ENCODE assay signal across 28 mouse cellular contexts in the genomic region with DNA sequence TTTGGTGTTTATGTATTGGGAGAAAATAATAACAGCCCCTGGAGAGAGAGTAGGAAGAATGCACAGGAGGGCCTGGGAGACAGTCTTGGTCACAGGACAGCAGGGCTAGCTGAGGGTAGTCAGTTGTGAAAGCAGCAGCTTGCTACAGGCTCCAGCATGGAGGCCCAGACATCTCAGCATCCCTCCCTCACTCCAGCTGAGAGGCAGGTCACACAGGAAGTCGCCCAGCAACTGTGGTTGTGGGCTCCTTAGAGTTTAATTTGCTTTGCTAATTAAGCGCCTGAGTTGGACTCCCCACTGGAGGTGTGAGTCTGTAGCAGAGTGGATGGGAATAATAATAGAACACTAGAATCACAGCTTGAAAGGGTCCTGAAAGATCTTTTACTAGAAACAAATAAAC.
DNase-seq lines count a peak whose midpoint lies in the region; ATAC-seq lines count a peak whose summit lies in the region.
"Had no signal": no experiment of that assay in that cellular context is flagged by ENCODE, and none has a peak within 500 bp of the region (broad histone marks: within the 10 kb centered on the region; RNA-seq: fewer than 3 reads in every experiment).

No protein-coding gene starts in this region.

- H3K36me3 ChIP-seq in limb, embryonic 11.5 days (ENCODE audit: control insufficient read depth, insufficient read depth, low read length), result no peaks in the 10 kb centered on the region
- H3K36me3 ChIP-seq in limb, embryonic 10.5 days, result no peaks in the 10 kb centered on the region
- H3K36me3 ChIP-seq in forebrain, embryonic 15.5 days, result no peaks in the 10 kb centered on the region
- H3K36me3 ChIP-seq: embryonic facial prominence, embryonic 13.5 days; heart, embryonic 10.5 days; heart, embryonic 15.5 days; kidney, embryonic 15.5 days; stomach, embryonic 15.5 days had no signal

- H3K9me3 ChIP-seq in limb, embryonic 11.5 days (ENCODE audit: control insufficient read depth, low read length), result no peaks in the 10 kb centered on the region
- H3K9me3 ChIP-seq in limb, embryonic 10.5 days (replicated peaks), result no peaks in the 10 kb centered on the region
- H3K9me3 ChIP-seq in forebrain, embryonic 15.5 days, result no peaks in the 10 kb centered on the region
- H3K9me3 ChIP-seq: embryonic facial prominence, embryonic 13.5 days; heart, embryonic 10.5 days; heart, embryonic 15.5 days; kidney, embryonic 15.5 days; stomach, embryonic 15.5 days had no signal

- no peak for ATAC-seq in limb, embryonic 11.5 days (ENCODE audit: insufficient number of reproducible peaks, low FRiP score, low TSS enrichment, low read depth)
- ATAC-seq in forebrain, embryonic 15.5 days (replicated peaks), result peak; percentile 61
- no peak for ATAC-seq in inflammation-experienced regulatory T-cells, adult 6 months
- ATAC-seq: CD4-positive, CD25-positive, alpha-beta regulatory T cell, adult 4 months had no signal

- no peak overlapping the region for H3K27ac ChIP-seq in limb, embryonic 11.5 days (replicated peaks; ENCODE audit: low read depth, low read length)
- no peak overlapping the region for H3K27ac ChIP-seq in limb, embryonic 10.5 days
- no peak overlapping the region for H3K27ac ChIP-seq in forebrain, embryonic 15.5 days (replicated peaks)
- H3K27ac ChIP-seq: embryonic facial prominence, embryonic 13.5 days; heart, embryonic 10.5 days; heart, embryonic 15.5 days; hindbrain, embryonic 14.5 days; kidney, embryonic 15.5 days; liver, embryonic 14.5 days; macrophage; stomach, embryonic 15.5 days had no signal

- no peak overlapping the region for H3K4me2 ChIP-seq in limb, embryonic 11.5 days (ENCODE audit: low read depth, severe bottlenecking)
- no peak overlapping the region for H3K4me2 ChIP-seq in forebrain, embryonic 15.5 days (replicated peaks)
- H3K4me2 ChIP-seq: embryonic facial prominence, embryonic 13.5 days; heart, embryonic 15.5 days; hindbrain, embryonic 14.5 days; kidney, embryonic 15.5 days; stomach, embryonic 15.5 days had no signal

- no peak overlapping the region for H3K4me3 ChIP-seq in limb, embryonic 11.5 days (ENCODE audit: low read depth, low read length)
- no peak overlapping the region for H3K4me3 ChIP-seq in limb, embryonic 10.5 days
- H3K4me3 ChIP-seq in forebrain, embryonic 15.5 days, result no peak overlapping the region
- H3K4me3 ChIP-seq: embryonic facial prominence, embryonic 13.5 days; heart, embryonic 10.5 days; heart, embryonic 15.5 days; kidney, embryonic 15.5 days; stomach, embryonic 15.5 days had no signal

- peak; percentile 22 for DNase-seq in limb, embryonic 11.5 days (ENCODE audit: low spot score)
- DNase-seq in limb, embryonic 10.5 days (ENCODE audit: low spot score), result no peak
- DNase-seq in ES-CJ7 (ENCODE audit: low read depth, low spot score), result peak; percentile 20
- DNase-seq in brain, adult 2 months (ENCODE audit: low read depth, low spot score), result peak; percentile 20
- no peak for DNase-seq in kidney, postnatal 36 days
- DNase-seq: adrenal gland, postnatal 10 days; cerebellum, adult 11-12 months; cerebellum, adult 9-11 months; embryo, embryonic 11 days; gastrocnemius, postnatal 10 days; heart, postnatal 36 days; kidney, adult 11 months; kidney, postnatal 4 days; left cerebral cortex, postnatal 4 days; liver; lung, adult 2 months; lung, postnatal 10 days had no signal

- H3K27me3 ChIP-seq in limb, embryonic 11.5 days (ENCODE audit: control insufficient read depth, insufficient read depth, low read length), result no peaks in the 10 kb centered on the region
- H3K27me3 ChIP-seq in limb, embryonic 10.5 days (ENCODE audit: low read depth, poor library complexity, severe bottlenecking), result no peaks in the 10 kb centered on the region
- H3K27me3 ChIP-seq in forebrain, embryonic 15.5 days, result no peaks in the 10 kb centered on the region
- H3K27me3 ChIP-seq: embryonic facial prominence, embryonic 13.5 days; heart, embryonic 15.5 days; kidney, embryonic 15.5 days; stomach, embryonic 15.5 days had no signal

- H3K4me1 ChIP-seq in limb, embryonic 11.5 days (ENCODE audit: control insufficient read depth, insufficient read depth, low read length), result no peaks in the 10 kb centered on the region
- peaks cover 10% of the 10 kb centered on the region for H3K4me1 ChIP-seq in limb, embryonic 10.5 days
- 0 out of 2 replicates have a peak, but pooled peaks cover 3% of the 10 kb centered on the region for H3K4me1 ChIP-seq in forebrain, embryonic 15.5 days
- H3K4me1 ChIP-seq: embryonic facial prominence, embryonic 13.5 days; heart, embryonic 10.5 days; heart, embryonic 15.5 days; kidney, embryonic 15.5 days; stomach, embryonic 15.5 days had no signal

- 20% methylated on average over 2 of the region's 2 CpGs for WGBS in limb, embryonic 11.5 days
- 23% methylated on average over 2 of the region's 2 CpGs for WGBS in limb, embryonic 10.5 days
- 12% methylated on average over 2 of the region's 2 CpGs for WGBS in forebrain, embryonic 15.5 days

- no peak overlapping the region for H3K9ac ChIP-seq in limb, embryonic 11.5 days (ENCODE audit: low read length)
- H3K9ac ChIP-seq in forebrain, embryonic 15.5 days (replicated peaks), result no peak overlapping the region
- H3K9ac ChIP-seq: embryonic facial prominence, embryonic 13.5 days; heart, embryonic 15.5 days; hindbrain, embryonic 14.5 days; kidney, embryonic 15.5 days; liver, embryonic 14.5 days; stomach, embryonic 15.5 days had no signal

Comparison
In these comparisons a context has a peak if more than half of its experiments do, and no peak if none do; other contexts are left out.
1. DNase-seq: peak in limb, embryonic 11.5 days (single experiment), ES-CJ7 (single experiment) and brain, adult 2 months (single experiment); none in limb, embryonic 10.5 days (single experiment) and kidney, postnatal 36 days (0 of 2).